Mouse (Mus musculus) ES-Bruce4 (cell line): ENCODE results near the gene Glt1d1.

ENCODE experiments used
- CTCF ChIP-seq: IDR thresholded peaks from one replicate; pipeline ENCODE4 v1.8.1; 2011; ENCODE audit warnings: low read depth, low read length
- EP300 ChIP-seq: IDR thresholded peaks from 2 replicates; pipeline ENCODE4 v1.6.1; 2011; ENCODE audit warnings: low read depth, low read length; ENCODE audit not compliant: insufficient read depth

DNA sequence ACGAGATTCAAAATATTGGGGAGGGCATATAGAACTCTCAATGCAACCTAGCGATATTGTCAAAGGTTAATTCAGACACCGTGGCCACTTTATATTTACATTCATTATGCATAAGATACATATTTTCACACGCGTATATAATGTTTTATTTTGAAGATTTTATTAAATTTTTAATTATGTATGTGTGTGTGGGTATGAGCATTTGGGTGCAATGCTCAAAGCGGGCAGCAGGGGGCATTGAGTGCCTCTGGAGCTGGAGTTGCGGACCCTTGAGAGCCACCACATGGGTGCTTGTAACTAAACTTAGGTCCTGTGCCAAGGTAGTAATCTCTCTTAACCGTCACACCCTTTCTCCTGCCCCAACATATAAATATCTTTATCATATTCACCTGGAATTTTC, 41.9 kb downstream of the Glt1d1 start:
- peak; percentile 49 for TF ChIP-seq CTCF
- TF ChIP-seq EP300: no peak
